Mouse (Mus musculus) heart, postnatal 0 days (tissue): ENCODE data around the gene Swi5.

ENCODE experiments used
- CTCF ChIP-seq: IDR thresholded peaks from 2 replicates; pipeline ENCODE4 v1.5.1; 2016; ENCODE audit warnings: antibody characterized with exemption, control low read depth, low read depth
- EP300 ChIP-seq: IDR thresholded peaks from 2 replicates; pipeline ENCODE4 v1.6.1; 2016; ENCODE audit warnings: antibody characterized with exemption, low read depth

GRCm38 (mm10) chr2:32283986-32284385, 3.9 kb downstream of the Swi5 start:
- TF ChIP-seq CTCF (no peak), EP300 (no peak)
